Mouse (Mus musculus) intestine, embryonic 16.5 days (tissue): ENCODE data around the gene Cldn6. TPM values are rescaled to one million over a fixed set of nuclear protein-coding genes. Genes with fewer than 3 reads are reported as not detected.

Source experiments
- ATAC-seq: fragments of 200-750 bp; cut with Nextera tagmentation; 2 replicates; pipeline ENCODE4 v1.8.0; 2017; ENCODE audit warnings: moderate TSS enrichment, moderate library complexity
- H3K27ac ChIP-seq: fragments of 300-500 bp; sonication (generic); 2 replicates; pipeline ENCODE4 v1.5.1; 2014; ENCODE audit warnings: mild to moderate bottlenecking, low read length
- H3K27me3 ChIP-seq: fragments of 300-500 bp; sonication (generic); replicated peaks from 2 replicates; pipeline ENCODE4 v1.6.1; 2014; ENCODE audit warnings: low read length, control low read depth, mixed read lengths; ENCODE audit not compliant: control insufficient read depth, insufficient read depth
- H3K36me3 ChIP-seq: fragments of 300-500 bp; sonication (generic); 2 replicates; pipeline ENCODE4 v1.6.1; 2014; ENCODE audit warnings: low read length, control low read depth; ENCODE audit not compliant: control insufficient read depth, insufficient read depth
- H3K4me1 ChIP-seq: fragments of 300-500 bp; sonication (generic); 2 replicates; pipeline ENCODE4 v1.6.1; 2014; ENCODE audit warnings: low read length, control low read depth, mixed read lengths; ENCODE audit not compliant: control insufficient read depth, insufficient read depth
- H3K4me2 ChIP-seq: fragments of 300-500 bp; sonication (generic); 2 replicates; pipeline ENCODE4 v1.6.1; 2014; ENCODE audit warnings: low read depth, low read length, control low read depth
- H3K4me3 ChIP-seq: fragments of 300-500 bp; sonication (generic); 2 replicates; pipeline ENCODE4 v1.5.1; 2014; ENCODE audit warnings: mild to moderate bottlenecking, low read length
- H3K9ac ChIP-seq: fragments of 300-500 bp; sonication (generic); 2 replicates; pipeline ENCODE4 v1.6.1; 2014; ENCODE audit warnings: low read depth, low read length
- H3K9me3 ChIP-seq: fragments of 300-500 bp; sonication (generic); 2 replicates; pipeline ENCODE4 v1.6.1; 2016; ENCODE audit warnings: low read length, control low read depth; ENCODE audit not compliant: control insufficient read depth
- WGBS: fragments of 180-500 bp; shearing (Covaris S2); extraction: QIAGEN DNeasy Blood & Tissue Kit; methylation state at CpG from one replicate; pipeline ENCODE4 v1.1.7; 2014; 5-methylcytosine and 5-hydroxymethylcytosine counted together
- polyA plus RNA-seq: library from polyadenylated mRNA; unstranded; fragments of >200 nt; fragmentation: Nextera tagmentation; extraction: Ambion mirVana; gene quantifications from 2 replicates; pipeline ENCODE4 v1.2.1, GENCODE M21; 2015

Gene Cldn6
- polyA plus RNA-seq, 1 experiment from 2014 or later: 23.3 TPM

DNA sequence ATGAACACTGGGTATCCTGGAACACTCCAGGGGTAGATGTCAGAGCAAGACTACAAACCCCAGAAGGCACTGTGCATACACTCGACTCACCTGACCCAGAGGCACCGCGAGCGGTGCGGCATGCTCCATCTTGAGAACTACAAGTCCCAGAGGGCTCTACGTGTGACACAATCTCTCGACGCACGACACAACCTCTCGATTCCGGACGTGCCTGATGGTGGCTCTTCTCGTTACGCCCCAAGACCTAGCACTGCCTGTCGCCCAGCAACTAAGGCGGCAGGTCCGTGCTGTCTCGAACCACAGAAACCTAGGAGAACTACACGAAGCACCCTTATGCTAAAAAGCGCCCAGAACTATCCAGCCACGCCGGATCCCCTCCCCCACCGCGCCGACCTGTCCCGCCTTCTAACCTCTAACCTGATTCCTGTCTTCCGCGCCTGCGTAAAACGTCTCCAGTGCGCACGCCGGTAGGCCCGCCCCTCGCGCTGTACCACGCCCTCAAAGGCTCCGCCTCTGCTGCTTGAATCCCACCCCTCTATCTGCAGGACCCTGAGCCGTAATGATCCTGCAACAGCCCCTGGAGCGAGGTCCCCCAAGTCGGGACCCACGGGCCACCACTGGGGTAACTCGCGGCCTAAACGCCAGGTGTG, 5.5 kb upstream of the Cldn6 start, which contains the start of the genes Hcfc1r1 and Thoc6:
Gene Hcfc1r1, plus strand, starts transcription at position 173 of the 650 bp plus-strand sequence.
Gene Thoc6, minus strand, starts transcription at position 459 of the 650 bp plus-strand sequence.
- Histone ChIP-seq H3K4me3 (peak within 1 kb of the TSS; percentile 81), H3K9ac (peak within 1 kb of the TSS; percentile 81), H3K36me3 (peaks cover 14% of the 10 kb centered on the region), H3K4me2 (peak within 1 kb of the TSS; percentile 97), H3K27me3 (no peaks in the 10 kb centered on the region), H3K9me3 (no peaks in the 10 kb centered on the region), H3K4me1 (peaks cover 35% of the 10 kb centered on the region), H3K27ac (peak within 1 kb of the TSS; percentile 82)
- peak; percentile 95 for ATAC-seq
- under 1% methylated on average over 45 of the region's 45 CpGs for WGBS

DNA sequence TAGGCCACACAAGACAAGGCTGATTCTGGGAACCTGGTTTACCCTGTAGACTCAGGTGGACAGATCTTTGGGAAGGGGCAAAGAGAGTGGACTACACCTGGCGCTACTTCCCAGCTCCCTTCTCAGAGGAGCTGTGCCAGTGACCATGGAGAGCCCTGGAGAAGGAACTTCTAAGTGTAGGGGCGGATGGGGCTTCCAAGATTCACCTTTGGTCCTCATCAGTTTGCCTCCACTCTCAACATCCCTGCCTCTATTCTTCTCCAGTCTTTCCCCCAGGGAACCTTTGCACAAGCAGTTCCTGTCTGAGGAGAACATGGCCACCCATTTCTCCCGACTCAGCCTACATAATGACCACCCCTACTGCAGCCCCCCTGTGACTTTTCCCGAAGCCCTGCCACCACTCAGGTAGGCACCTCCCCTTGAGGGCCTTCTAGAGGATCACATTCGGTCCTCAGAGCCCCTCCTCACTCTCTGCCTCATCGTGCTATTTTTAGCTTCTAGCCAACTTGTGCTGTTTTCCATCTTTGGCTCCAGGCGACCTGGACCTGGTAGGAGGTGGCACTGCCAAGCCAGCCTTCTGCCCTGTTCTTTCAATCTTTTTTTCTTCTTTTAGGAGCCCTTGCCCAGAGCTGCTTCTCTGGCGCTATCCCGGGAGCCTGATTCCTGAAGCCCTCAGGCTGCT, 4.6 kb upstream of the Cldn6 start:
- peaks cover 8% of the 10 kb centered on the region; the same call in 1 of the 2 replicates for H3K27me3 ChIP-seq
- H3K9me3 ChIP-seq: no peaks in the 10 kb centered on the region
- no peak for ATAC-seq
- H3K4me1 ChIP-seq: peaks cover 35% of the 10 kb centered on the region
- 38% methylated on average over 9 of the region's 9 CpGs for WGBS
- H3K36me3 ChIP-seq: peaks cover 8% of the 10 kb centered on the region
- H3K4me3 ChIP-seq: peak overlapping the region; percentile 81
- H3K27ac ChIP-seq: peak overlapping the region; percentile 63; the same call in 1 of the 2 replicates
- H3K4me2 ChIP-seq: peak overlapping the region; percentile 97
- peak overlapping the region; percentile 81 for H3K9ac ChIP-seq

GRCm38 (mm10) chr17:23675127-23675526, 3.9 kb upstream of the Cldn6 start:
- peak overlapping the region; percentile 97; the same call in 1 of the 2 replicates for H3K4me2 ChIP-seq
- peaks cover 35% of the 10 kb centered on the region for H3K4me1 ChIP-seq
- H3K36me3 ChIP-seq: peaks cover 2% of the 10 kb centered on the region
- H3K9ac ChIP-seq: peak overlapping the region; percentile 71
- no peak for ATAC-seq
- H3K27ac ChIP-seq: peak overlapping the region; percentile 46
- 32% methylated on average over 5 of the region's 5 CpGs for WGBS
- H3K9me3 ChIP-seq: no peaks in the 10 kb centered on the region
- H3K27me3 ChIP-seq: peaks cover 14% of the 10 kb centered on the region; the same call in 1 of the 2 replicates
- no peak overlapping the region for H3K4me3 ChIP-seq

GRCm38 (mm10) chr17:23675564-23676281, 3.3 kb upstream of the Cldn6 start:
- Histone ChIP-seq H3K4me2 (peak overlapping the region; percentile 97), H3K27me3 (peaks cover 17% of the 10 kb centered on the region; the same call in 1 of the 2 replicates), H3K4me1 (peaks cover 35% of the 10 kb centered on the region), H3K27ac (peak overlapping the region; percentile 46), H3K4me3 (peak overlapping the region; percentile 69), H3K9ac (peak overlapping the region; percentile 71), H3K9me3 (no peaks in the 10 kb centered on the region), H3K36me3 (no peaks in the 10 kb centered on the region)
- no peak; the same call in 1 of the 2 replicates for ATAC-seq
- 11% methylated on average over 15 of the region's 15 CpGs for WGBS

GRCm38 (mm10) chr17:23676473-23677031, 2.5 kb upstream of the Cldn6 start:
- H3K9ac ChIP-seq: peak overlapping the region; percentile 71
- no peak for ATAC-seq
- H3K9me3 ChIP-seq: no peaks in the 10 kb centered on the region
- WGBS: 2% methylated on average over 37 of the region's 37 CpGs
- H3K27me3 ChIP-seq: peaks cover 22% of the 10 kb centered on the region; the same call in 1 of the 2 replicates
- peak overlapping the region; percentile 71 for H3K27ac ChIP-seq
- peak overlapping the region; percentile 97 for H3K4me2 ChIP-seq
- no peaks in the 10 kb centered on the region for H3K36me3 ChIP-seq
- H3K4me3 ChIP-seq: peak overlapping the region; percentile 69
- H3K4me1 ChIP-seq: peaks cover 40% of the 10 kb centered on the region

DNA sequence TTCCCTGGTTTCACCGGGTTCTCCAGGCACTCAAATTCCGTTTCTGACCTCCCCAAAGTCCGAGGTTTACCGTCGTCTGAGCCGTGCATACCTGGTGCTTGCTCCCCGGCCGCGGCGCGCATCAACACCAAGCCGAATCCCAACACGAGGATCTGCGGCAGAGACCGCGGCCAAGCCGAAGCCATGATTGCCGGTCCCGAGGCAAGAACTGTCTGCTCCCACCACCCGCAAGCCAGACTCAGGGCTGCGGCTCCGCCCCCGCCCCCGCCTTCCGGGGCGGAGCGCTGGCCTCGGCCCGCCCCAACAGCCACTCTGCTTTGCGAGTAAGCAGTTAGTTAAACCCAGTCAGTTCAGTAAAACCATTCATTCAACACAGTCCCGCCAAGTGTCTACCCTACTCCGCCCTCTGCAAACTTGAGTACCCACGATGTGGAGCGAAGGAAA, 1.8 kb upstream of the Cldn6 start, which contains the start of gene Tnfrsf12a:
Gene Tnfrsf12a, minus strand, starts transcription at position 233 of the 444 bp plus-strand sequence.
- Histone ChIP-seq H3K4me2 (peak within 1 kb of the TSS; percentile 97), H3K27ac (peak within 1 kb of the TSS; percentile 71), H3K27me3 (peaks cover 22% of the 10 kb centered on the region; the same call in 1 of the 2 replicates), H3K9ac (peak within 1 kb of the TSS; percentile 71), H3K4me3 (peak within 1 kb of the TSS; percentile 69), H3K36me3 (no peaks in the 10 kb centered on the region), H3K4me1 (peaks cover 45% of the 10 kb centered on the region), H3K9me3 (no peaks in the 10 kb centered on the region)
- ATAC-seq: peak; percentile 44
- under 1% methylated on average over 34 of the region's 34 CpGs for WGBS

DNA sequence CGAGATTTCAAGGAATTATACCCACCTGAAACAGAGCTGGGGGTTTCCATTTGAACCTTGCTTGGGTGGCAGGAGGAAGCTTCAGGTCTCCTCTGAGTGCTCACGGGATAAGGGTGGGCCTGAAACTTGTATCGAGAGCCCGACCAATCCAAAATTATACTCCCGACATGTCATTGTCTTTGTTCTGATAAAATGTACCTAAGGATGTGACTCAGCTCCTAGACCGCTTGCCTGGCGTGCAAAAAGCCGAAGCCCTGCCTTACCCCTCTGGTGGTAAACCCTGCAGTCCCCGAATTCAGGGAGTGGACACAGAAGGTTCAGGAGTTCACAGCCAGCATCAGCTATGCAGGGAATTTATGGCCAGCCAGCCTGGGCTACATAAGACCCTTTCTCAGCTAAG, 1.3 kb downstream of the Cldn6 start:
- Histone ChIP-seq H3K9ac (no peak overlapping the region), H3K36me3 (no peaks in the 10 kb centered on the region), H3K4me3 (peak overlapping the region; percentile 32; the same call in 1 of the 2 replicates), H3K27me3 (peaks cover 30% of the 10 kb centered on the region; the same call in 1 of the 2 replicates), H3K4me1 (peaks cover 42% of the 10 kb centered on the region), H3K4me2 (no peak overlapping the region; the same call in 1 of the 2 replicates), H3K27ac (no peak overlapping the region), H3K9me3 (no peaks in the 10 kb centered on the region)
- ATAC-seq: no peak
- WGBS: 53% methylated on average over 9 of the region's 9 CpGs

DNA sequence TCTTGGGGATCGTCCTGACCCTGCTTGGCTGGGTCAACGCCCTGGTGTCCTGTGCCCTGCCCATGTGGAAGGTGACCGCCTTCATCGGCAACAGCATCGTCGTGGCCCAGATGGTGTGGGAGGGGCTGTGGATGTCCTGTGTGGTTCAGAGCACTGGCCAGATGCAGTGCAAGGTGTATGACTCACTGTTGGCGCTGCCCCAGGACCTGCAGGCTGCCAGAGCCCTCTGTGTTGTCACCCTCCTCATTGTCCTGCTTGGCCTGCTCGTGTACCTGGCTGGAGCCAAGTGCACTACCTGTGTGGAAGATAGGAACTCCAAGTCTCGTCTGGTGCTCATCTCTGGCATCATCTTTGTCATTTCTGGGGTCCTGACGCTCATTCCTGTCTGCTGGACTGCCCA, 2.0 kb downstream of the Cldn6 start:
- Histone ChIP-seq H3K27me3 (peaks cover 30% of the 10 kb centered on the region; the same call in 1 of the 2 replicates), H3K9ac (no peak overlapping the region), H3K9me3 (no peaks in the 10 kb centered on the region), H3K4me2 (no peak overlapping the region), H3K4me1 (peaks cover 35% of the 10 kb centered on the region), H3K36me3 (no peaks in the 10 kb centered on the region), H3K27ac (no peak overlapping the region), H3K4me3 (no peak overlapping the region)
- 61% methylated on average over 10 of the region's 10 CpGs for WGBS
- ATAC-seq: no peak
